Mouse (Mus musculus) bone marrow, adult 2 months (tissue): ENCODE data around the gene Plk5. TPM values are rescaled to one million over a fixed set of nuclear protein-coding genes. Genes with fewer than 3 reads are reported as not detected.

Experiments
- H3K27ac ChIP-seq: fragments of 200-500 bp; 2 replicates; pipeline ENCODE4 v1.5.1; 2012; ENCODE audit warnings: low read depth, mild to moderate bottlenecking, control low read depth, inconsistent platforms, low read length; ENCODE audit not compliant: control insufficient read depth, poor library complexity, insufficient read depth
- H3K4me1 ChIP-seq: fragments of 200-500 bp; 2 replicates; pipeline ENCODE4 v1.6.1; 2011; ENCODE audit warnings: low read length; ENCODE audit not compliant: control insufficient read depth, insufficient read depth
- H3K4me3 ChIP-seq: fragments of 200-500 bp; replicated peaks from 2 replicates; pipeline ENCODE3; 2011; ENCODE audit warnings: mild to moderate bottlenecking, low read depth, low read length, control low read depth; ENCODE audit not compliant: control insufficient read depth
- CTCF ChIP-seq: fragments of 200-500 bp; IDR thresholded peaks from 2 replicates; pipeline ENCODE4 v1.5.1; 2011; ENCODE audit warnings: low read length, control low read depth; ENCODE audit not compliant: control insufficient read depth, insufficient read depth
- POLR2A ChIP-seq: fragments of 200-500 bp; IDR thresholded peaks from 2 replicates; pipeline ENCODE4 v1.6.1; 2011; ENCODE audit warnings: low read depth, mild to moderate bottlenecking, control low read depth, low read length, borderline replicate concordance; ENCODE audit not compliant: control insufficient read depth
- WGBS: fragments of 180-500 bp; shearing (Covaris S2); methylation state at CpG from one replicate; pipeline ENCODE4 v1.1.7; 2018; 5-methylcytosine and 5-hydroxymethylcytosine counted together
- polyA plus RNA-seq: library from polyadenylated mRNA; stranded (reverse); fragments of >200 nt; gene quantifications from 2 replicates; pipeline ENCODE4 v1.2.4, GENCODE M21; 2011; ENCODE audit warnings: low replicate concordance; ENCODE audit not compliant: missing spikeins, insufficient read depth, insufficient read length

Plk5 gene
- 2.2 TPM in 1 of 2 replicates, not detected in the other for polyA plus RNA-seq

GRCm38 (mm10) chr10:80356001-80356682, at the start of gene Plk5:
Gene Plk5, plus strand, starts transcription at chr10:80356459.
- 2% methylated on average over 53 of the region's 53 CpGs for WGBS
- no peak within 1 kb of the TSS; the same call in 1 of the 2 replicates for H3K27ac ChIP-seq
- no peak within 1 kb of the TSS for H3K4me3 ChIP-seq
- H3K4me1 ChIP-seq: no peaks in the 10 kb centered on the region
- TF ChIP-seq CTCF: no peak
- TF ChIP-seq POLR2A: no peak

GRCm38 (mm10) chr10:80311560-80311959, 44.7 kb upstream of the Plk5 start:
- no peak overlapping the region for H3K4me3 ChIP-seq
- no peaks in the 10 kb centered on the region for H3K4me1 ChIP-seq
- TF ChIP-seq POLR2A (no peak), CTCF (no peak)
- 83% methylated on average over 16 of the region's 16 CpGs for WGBS
- no peak overlapping the region for H3K27ac ChIP-seq

GRCm38 (mm10) chr10:80312586-80313504, 43.4 kb upstream of the Plk5 start:
- Histone ChIP-seq H3K27ac (peak overlapping the region; percentile 34; the same call in 1 of the 2 replicates), H3K4me1 (peaks cover 2% of the 10 kb centered on the region), H3K4me3 (no peak overlapping the region)
- 79% methylated on average over 54 of the region's 54 CpGs for WGBS
- no peak for TF ChIP-seq CTCF
- no peak for TF ChIP-seq POLR2A

GRCm38 (mm10) chr10:80313627-80314201, 42.5 kb upstream of the Plk5 start:
- TF ChIP-seq POLR2A: no peak
- TF ChIP-seq CTCF: no peak
- peaks cover 2% of the 10 kb centered on the region for H3K4me1 ChIP-seq
- no peak overlapping the region for H3K4me3 ChIP-seq
- WGBS: 6% methylated on average over 20 of the region's 20 CpGs
- H3K27ac ChIP-seq: peak overlapping the region; percentile 34; the same call in 1 of the 2 replicates

- WGBS: 65% methylated on average over 16 of the region's 16 CpGs
- no peak overlapping the region for H3K27ac ChIP-seq
- no peak overlapping the region for H3K4me3 ChIP-seq
- peaks cover 4% of the 10 kb centered on the region for H3K4me1 ChIP-seq
- no peak for TF ChIP-seq CTCF
- no peak for TF ChIP-seq POLR2A
Observed at GRCm38 (mm10) chr10:80314494-80315001, 41.7 kb upstream of the Plk5 start.

- Histone ChIP-seq H3K27ac (no peak overlapping the region), H3K4me3 (no peak overlapping the region), H3K4me1 (peaks cover 4% of the 10 kb centered on the region)
- TF ChIP-seq POLR2A (no peak), CTCF (no peak)
- WGBS: 56% methylated on average over 27 of the region's 27 CpGs
Observed at GRCm38 (mm10) chr10:80315315-80315714, 40.9 kb upstream of the Plk5 start.

GRCm38 (mm10) chr10:80316359-80316781, 39.9 kb upstream of the Plk5 start:
- TF ChIP-seq CTCF (no peak), POLR2A (no peak; the same call in 1 of the 2 replicates)
- no peak overlapping the region for H3K4me3 ChIP-seq
- H3K4me1 ChIP-seq: peaks cover 10% of the 10 kb centered on the region
- H3K27ac ChIP-seq: no peak overlapping the region
- WGBS: 54% methylated on average over 11 of the region's 11 CpGs

GRCm38 (mm10) chr10:80317011-80317410, 39.2 kb upstream of the Plk5 start:
- no peak overlapping the region for H3K4me3 ChIP-seq
- no peak overlapping the region for H3K27ac ChIP-seq
- no peak for TF ChIP-seq CTCF
- no peak for TF ChIP-seq POLR2A
- peaks cover 10% of the 10 kb centered on the region for H3K4me1 ChIP-seq
- 34% methylated on average over 10 of the region's 10 CpGs for WGBS
